Mouse (Mus musculus): ENCODE data around the gene Lbhd2.

Gene Lbhd2

GRCm38 (mm10) chr12:111447350-111447749, 40.7 kb downstream of the Lbhd2 start:
- no peak for DNase-seq (ENCODE audit: extremely low read depth, low read depth, low spot score)

GRCm38 (mm10) chr12:111447898-111448760, 41.5 kb downstream of the Lbhd2 start:
- DNase-seq (ENCODE audit: extremely low read depth, low read depth, low spot score): no peak

GRCm38 (mm10) chr12:111448931-111449705, 42.5 kb downstream of the Lbhd2 start:
- no peak for DNase-seq (ENCODE audit: extremely low read depth, low read depth, low spot score)

- no peak for DNase-seq (ENCODE audit: extremely low read depth, low read depth, low spot score)
Measured at GRCm38 (mm10) chr12:111450359-111450758, 43.8 kb downstream of the Lbhd2 start.

- no peak for DNase-seq (ENCODE audit: extremely low read depth, low read depth, low spot score)
Measured at GRCm38 (mm10) chr12:111451561-111451960, 45.0 kb downstream of the Lbhd2 start.

GRCm38 (mm10) chr12:111454021-111454420, 47.4 kb downstream of the Lbhd2 start:
- DNase-seq (ENCODE audit: extremely low read depth, low read depth, low spot score): no peak

GRCm38 (mm10) chr12:111454543-111455280, 48.1 kb downstream of the Lbhd2 start:
- no peak for DNase-seq (ENCODE audit: extremely low read depth, low read depth, low spot score)

- no peak for DNase-seq (ENCODE audit: extremely low read depth, low read depth, low spot score)
Measured at GRCm38 (mm10) chr12:111455311-111455846, 48.8 kb downstream of the Lbhd2 start.

GRCm38 (mm10) chr12:111455860-111456259, 49.3 kb downstream of the Lbhd2 start:
- no peak for DNase-seq (ENCODE audit: extremely low read depth, low read depth, low spot score)

- no peak for DNase-seq (ENCODE audit: extremely low read depth, low read depth, low spot score)
Measured at GRCm38 (mm10) chr12:111457742-111458141, 51.1 kb downstream of the Lbhd2 start.
